Mouse (Mus musculus) thymus, adult 2 months (tissue): ENCODE measurements around the gene Thrap3. TPM values are rescaled to one million over a fixed set of nuclear protein-coding genes. Genes with fewer than 3 reads are reported as not detected.
"Not testable (repeated sequence)": the region's sequence is repeated elsewhere in the genome, so short reads cannot be mapped to it uniquely, and the experiment has no call there.

ENCODE experiments used
- DNase-seq: peaks from one replicate; pipeline ENCODE4 v3.0.0; 2021
- H3K27ac ChIP-seq: fragments of 200-500 bp; 2 replicates; pipeline ENCODE4 v1.5.1; 2012; ENCODE audit warnings: low read length, control low read depth; ENCODE audit not compliant: control insufficient read depth, insufficient read depth
- H3K27me3 ChIP-seq: fragments of 200-500 bp; 2 replicates; pipeline ENCODE4 v1.6.1; 2012; ENCODE audit warnings: mild to moderate bottlenecking, low read length, moderate library complexity, mixed read lengths; ENCODE audit not compliant: control insufficient read depth, insufficient read depth
- H3K36me3 ChIP-seq: fragments of 200-500 bp; 2 replicates; pipeline ENCODE4 v1.6.1; 2012; ENCODE audit warnings: mild to moderate bottlenecking, low read length, moderate library complexity; ENCODE audit not compliant: control insufficient read depth, insufficient read depth
- H3K4me1 ChIP-seq: fragments of 200-500 bp; replicated peaks from 2 replicates; pipeline ENCODE4 v1.6.1; 2012; ENCODE audit warnings: low read length; ENCODE audit not compliant: control insufficient read depth, insufficient read depth
- H3K4me3 ChIP-seq: fragments of 200-500 bp; 2 replicates; pipeline ENCODE4 v1.5.1; 2012; ENCODE audit warnings: mild to moderate bottlenecking, low read length, control low read depth, moderate library complexity; ENCODE audit not compliant: control insufficient read depth, insufficient read depth
- CTCF ChIP-seq: fragments of 200-500 bp; IDR thresholded peaks from 2 replicates; pipeline ENCODE4 v1.5.1; 2012; ENCODE audit warnings: mild to moderate bottlenecking, control low read depth, low read length, moderate library complexity, borderline replicate concordance; ENCODE audit not compliant: control insufficient read depth, poor library complexity, insufficient read depth; ENCODE audit errors: extremely low read depth
- POLR2A ChIP-seq: fragments of 200-500 bp; IDR thresholded peaks from 2 replicates; pipeline ENCODE4 v1.6.1; 2012; ENCODE audit warnings: mild to moderate bottlenecking, low read length, control low read depth, moderate library complexity; ENCODE audit not compliant: control insufficient read depth, poor library complexity, insufficient read depth; ENCODE audit errors: extremely low read depth
- WGBS: fragments of 180-500 bp; shearing (Covaris S2); methylation state at CpG from one replicate; pipeline ENCODE4 v1.1.7; 2018; 5-methylcytosine and 5-hydroxymethylcytosine counted together
- polyA plus RNA-seq: library from polyadenylated mRNA; depleted of rRNA; stranded (reverse); fragments of >200 nt; gene quantifications from 2 replicates; pipeline ENCODE4 v1.2.3, GENCODE M21; 2012

The Thrap3 gene
- polyA plus RNA-seq, 1 experiment: 91.8 TPM

DNA sequence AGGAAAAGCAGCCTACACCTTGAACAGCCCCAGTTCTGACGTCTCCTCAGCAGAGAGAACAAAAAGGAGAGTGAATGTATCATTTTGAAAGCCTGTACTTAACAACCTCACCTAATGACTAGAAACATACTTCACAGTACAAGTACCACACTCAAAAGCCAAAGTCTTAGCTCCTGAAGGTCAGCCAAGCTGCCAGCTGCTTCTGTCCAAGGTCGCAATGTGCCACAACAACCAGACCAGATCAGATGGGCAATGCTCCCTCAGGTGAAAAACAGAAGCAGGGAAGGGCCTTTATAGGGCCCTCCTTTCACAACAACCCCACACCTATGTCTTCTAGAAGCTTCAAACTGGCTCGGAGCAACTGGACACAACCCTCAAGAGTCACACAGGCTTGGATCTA is 36.5 kb downstream of the Thrap3 start:
- WGBS: 96% methylated on average over 3 of the region's 3 CpGs

DNA sequence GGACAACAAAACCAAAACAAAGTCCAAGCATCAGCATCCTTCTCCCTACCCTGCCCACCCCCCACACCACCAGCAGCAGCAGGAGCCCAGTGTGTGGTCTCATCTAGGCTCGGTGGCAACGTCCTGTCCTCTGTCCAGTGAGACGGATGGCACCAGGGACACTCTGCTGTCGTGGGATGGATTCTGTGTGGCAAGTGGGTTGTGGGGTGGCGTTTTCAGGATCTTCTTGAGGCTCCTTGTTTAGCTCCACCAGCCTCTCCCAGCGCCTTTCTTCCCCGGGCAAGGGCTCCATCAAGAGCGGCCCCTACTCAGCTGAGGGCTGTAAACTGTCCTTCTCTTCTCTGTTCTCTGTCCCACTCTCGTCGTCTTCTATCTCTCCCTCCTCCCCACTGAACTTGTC is 37.5 kb downstream of the Thrap3 start:
- Histone ChIP-seq H3K4me1 (peaks cover 11% of the 10 kb centered on the region), H3K36me3 (peaks cover 32% of the 10 kb centered on the region)
- H3K4me3 ChIP-seq, H3K27me3 ChIP-seq, H3K27ac ChIP-seq, DNase-seq: not testable (repeated sequence)
- WGBS: 80% methylated on average over 10 of the region's 10 CpGs

More for the DNA sequence above, 36.5 kb downstream of the Thrap3 start:
- Histone ChIP-seq H3K36me3 (peaks cover 42% of the 10 kb centered on the region), H3K27me3 (no peaks in the 10 kb centered on the region), H3K4me1 (peaks cover 11% of the 10 kb centered on the region), H3K4me3 (no peak overlapping the region), H3K27ac (no peak overlapping the region)
- TF ChIP-seq CTCF (no peak), POLR2A (no peak)
- no peak for DNase-seq

- Histone ChIP-seq H3K27ac (no peak overlapping the region), H3K4me3 (no peak overlapping the region), H3K36me3 (peaks cover 18% of the 10 kb centered on the region), H3K4me1 (peaks cover 11% of the 10 kb centered on the region), H3K27me3 (no peaks in the 10 kb centered on the region)
- 91% methylated on average over 4 of the region's 4 CpGs for WGBS
- no peak for DNase-seq
- TF ChIP-seq CTCF: no peak
- TF ChIP-seq POLR2A: no peak
Measured at GRCm38 (mm10) chr4:126163685-126164084, 38.9 kb downstream of the Thrap3 start.

- WGBS: 11% methylated on average over 22 of the region's 22 CpGs
- Histone ChIP-seq H3K4me3 (peak within 1 kb of the TSS; percentile 84), H3K36me3 (peaks cover 16% of the 10 kb centered on the region), H3K4me1 (peaks cover 11% of the 10 kb centered on the region), H3K27ac (no peak within 1 kb of the TSS), H3K27me3 (no peaks in the 10 kb centered on the region)
- no peak for DNase-seq
- TF ChIP-seq POLR2A (no peak), CTCF (0 out of 2 replicates have a peak, but pooled peaks have one; percentile 11)
Measured at GRCm38 (mm10) chr4:126163067-126163659, 39.4 kb downstream of the Thrap3 start, which contains the start of gene Sh3d21. Gene Sh3d21, minus strand, starts transcription at chr4:126163491.

- no peak overlapping the region for H3K27ac ChIP-seq
- no peaks in the 10 kb centered on the region for H3K27me3 ChIP-seq
- peak; percentile 87 for DNase-seq
Measured at GRCm38 (mm10) chr4:126162544-126163066, 40.0 kb downstream of the Thrap3 start.

DNA sequence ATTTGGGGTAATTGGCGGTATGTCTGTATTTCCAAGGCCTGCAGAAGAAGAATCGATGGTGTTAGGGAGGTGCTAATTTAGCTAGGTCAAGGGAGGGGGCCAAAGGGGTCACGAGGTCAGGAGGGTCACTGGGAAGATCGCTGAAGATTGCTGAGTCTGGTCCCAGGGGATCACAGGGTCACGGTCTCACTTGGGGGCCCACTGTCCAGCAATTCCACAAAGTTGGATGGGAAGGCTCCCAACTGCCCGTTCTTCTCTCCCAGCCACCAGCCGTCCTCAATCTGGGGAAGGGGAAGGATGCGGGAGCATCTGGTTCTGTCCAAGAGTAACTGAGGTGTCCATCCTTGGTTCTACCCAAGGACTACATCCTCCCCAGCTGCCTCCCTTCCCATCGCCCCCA is 40.6 kb downstream of the Thrap3 start:
- peaks cover 11% of the 10 kb centered on the region for H3K4me1 ChIP-seq
- H3K4me3 ChIP-seq: no peak overlapping the region
- DNase-seq: no peak
- H3K27ac ChIP-seq: no peak overlapping the region
- TF ChIP-seq CTCF (no peak), POLR2A (no peak)
- H3K36me3 ChIP-seq: peaks cover 6% of the 10 kb centered on the region; the same call in 1 of the 2 replicates
- 88% methylated on average over 9 of the region's 9 CpGs for WGBS
- H3K27me3 ChIP-seq: no peaks in the 10 kb centered on the region

More at GRCm38 (mm10) chr4:126162544-126163066, 40.0 kb downstream of the Thrap3 start:
- Histone ChIP-seq H3K36me3 (peaks cover 10% of the 10 kb centered on the region; the same call in 1 of the 2 replicates), H3K4me1 (peaks cover 11% of the 10 kb centered on the region), H3K4me3 (peak overlapping the region; percentile 84)
- under 1% methylated on average over 44 of the region's 44 CpGs for WGBS
- TF ChIP-seq POLR2A: 0 out of 2 replicates have a peak, but pooled peaks have one; percentile 32
- no peak for TF ChIP-seq CTCF

GRCm38 (mm10) chr4:126161456-126161855 is 41.1 kb downstream of the Thrap3 start:
- Histone ChIP-seq H3K36me3 (peaks cover under 1% of the 10 kb centered on the region; the same call in 1 of the 2 replicates), H3K27me3 (no peaks in the 10 kb centered on the region), H3K4me1 (peaks cover 11% of the 10 kb centered on the region), H3K27ac (no peak overlapping the region), H3K4me3 (no peak overlapping the region)
- TF ChIP-seq POLR2A: no peak
- no peak for TF ChIP-seq CTCF
- WGBS: 95% methylated on average over 6 of the region's 6 CpGs
- DNase-seq: no peak
